Mouse (Mus musculus): ENCODE data around the gene Ftl1.

GRCm38 (mm10) chr7:45408351-45408750, 51.3 kb downstream of the Ftl1 start:
- TF ChIP-seq POLR2A (IDR thresholded peaks at IDR 0.05; ENCODE audit: low read depth, low read length) (no peak), CTCF (IDR thresholded peaks at IDR 0.05; ENCODE audit: borderline replicate concordance, insufficient read depth, low read length) (no peak)
